8 mouse cellular contexts compared by ENCODE assay signal in genomic region chr3:45555736-45556135, GRCm38 (mm10).
DNase-seq lines count a peak whose midpoint lies in the region; ATAC-seq and TF ChIP-seq lines count a peak whose summit lies in the region.

No protein-coding gene starts in this region.

- H3K9ac ChIP-seq in forebrain, embryonic 13.5 days: no peak overlapping the region
- H3K9ac ChIP-seq in kidney, postnatal 0 days (ENCODE audit: low read depth, low read length): no peak overlapping the region
- H3K9ac ChIP-seq in limb, embryonic 14.5 days (ENCODE audit: low read depth, low read length, severe bottlenecking): no peak overlapping the region

- 51% methylated on average over 1 of the region's 1 CpGs for WGBS in thymus, adult 2 months
- 37% methylated on average over 1 of the region's 1 CpGs for WGBS in forebrain, embryonic 13.5 days
- WGBS in kidney, postnatal 0 days: 31% methylated on average over 1 of the region's 1 CpGs
- WGBS in limb, embryonic 14.5 days: 27% methylated on average over 1 of the region's 1 CpGs

- no peaks in the 10 kb centered on the region for H3K4me1 ChIP-seq in thymus, adult 2 months (replicated peaks; ENCODE audit: control insufficient read depth, insufficient read depth, low read length)
- no peaks in the 10 kb centered on the region for H3K4me1 ChIP-seq in forebrain, embryonic 13.5 days
- no peaks in the 10 kb centered on the region for H3K4me1 ChIP-seq in kidney, postnatal 0 days (replicated peaks; ENCODE audit: insufficient read depth, low read length)
- no peaks in the 10 kb centered on the region for H3K4me1 ChIP-seq in limb, embryonic 14.5 days (ENCODE audit: control insufficient read depth, insufficient read depth, low read length)

- no peak overlapping the region for H3K4me3 ChIP-seq in thymus, adult 2 months (ENCODE audit: control insufficient read depth, insufficient read depth, low read length)
- H3K4me3 ChIP-seq in forebrain, embryonic 13.5 days: no peak overlapping the region
- no peak overlapping the region for H3K4me3 ChIP-seq in kidney, postnatal 0 days (replicated peaks; ENCODE audit: low read depth, low read length)
- no peak overlapping the region for H3K4me3 ChIP-seq in limb, embryonic 14.5 days (replicated peaks; ENCODE audit: low read length)

- no peaks in the 10 kb centered on the region for H3K9me3 ChIP-seq in forebrain, embryonic 13.5 days (replicated peaks)
- H3K9me3 ChIP-seq in kidney, postnatal 0 days (replicated peaks; ENCODE audit: low read length): no peaks in the 10 kb centered on the region
- no peaks in the 10 kb centered on the region for H3K9me3 ChIP-seq in limb, embryonic 14.5 days (ENCODE audit: control insufficient read depth, low read length)

- peak; percentile 93 for ATAC-seq in forebrain, embryonic 13.5 days
- no peak for ATAC-seq in kidney, postnatal 0 days (replicated peaks; ENCODE audit: low FRiP score, low read depth)
- no peak for ATAC-seq in limb, embryonic 14.5 days (ENCODE audit: low FRiP score, low read depth)

- no peak for TF ChIP-seq CTCF in thymus, adult 2 months (IDR thresholded peaks at IDR 0.05; ENCODE audit: borderline replicate concordance, control insufficient read depth, extremely low read depth, insufficient read depth, low read length, poor library complexity)
- peak; percentile 83 for TF ChIP-seq CTCF in kidney, postnatal 0 days (IDR thresholded peaks at IDR 0.05; ENCODE audit: low read depth)

- DNase-seq in thymus, postnatal 0 days (ENCODE audit: low spot score): peak; percentile 2
- no peak for DNase-seq in thymus, adult 2 months
- DNase-seq in c-Kit-positive CD71-positive TER-119-positive erythroid progenitor cells, embryonic 14.5 days (ENCODE audit: low spot score): peak; percentile 1
- DNase-seq in kidney, postnatal 0 days (ENCODE audit: low spot score): peak; percentile 71
- peak; percentile 65 for DNase-seq in limb, embryonic 14.5 days (ENCODE audit: low spot score)
- peak; percentile 66 for DNase-seq in right cerebral cortex, postnatal 25 days
- DNase-seq in spleen, adult 18-20 months: no peak

- H3K36me3 ChIP-seq in thymus, adult 2 months (ENCODE audit: control insufficient read depth, insufficient read depth, low read length): no peaks in the 10 kb centered on the region
- H3K36me3 ChIP-seq in forebrain, embryonic 13.5 days (ENCODE audit: poor library complexity, severe bottlenecking): no peaks in the 10 kb centered on the region
- H3K36me3 ChIP-seq in kidney, postnatal 0 days (ENCODE audit: insufficient read depth, low read length): no peaks in the 10 kb centered on the region
- H3K36me3 ChIP-seq in limb, embryonic 14.5 days (ENCODE audit: control insufficient read depth, insufficient read depth, low read length): no peaks in the 10 kb centered on the region

- no peak for TF ChIP-seq POLR2A in thymus, adult 2 months (IDR thresholded peaks at IDR 0.05; ENCODE audit: control insufficient read depth, extremely low read depth, insufficient read depth, low read length, poor library complexity)
- no peak for TF ChIP-seq POLR2A in limb, embryonic 14.5 days (IDR thresholded peaks at IDR 0.05; ENCODE audit: borderline replicate concordance, extremely low read depth, insufficient read depth, insufficient read length)

- no peaks in the 10 kb centered on the region for H3K27me3 ChIP-seq in thymus, adult 2 months (ENCODE audit: control insufficient read depth, insufficient read depth, low read length)
- H3K27me3 ChIP-seq in forebrain, embryonic 13.5 days: no peaks in the 10 kb centered on the region
- H3K27me3 ChIP-seq in kidney, postnatal 0 days (ENCODE audit: insufficient read depth, low read length): no peaks in the 10 kb centered on the region
- no peaks in the 10 kb centered on the region for H3K27me3 ChIP-seq in limb, embryonic 14.5 days (ENCODE audit: control insufficient read depth, insufficient read depth, low read length)

- no peak overlapping the region for H3K4me2 ChIP-seq in forebrain, embryonic 13.5 days
- H3K4me2 ChIP-seq in kidney, postnatal 0 days (ENCODE audit: low read length): no peak overlapping the region
- H3K4me2 ChIP-seq in limb, embryonic 14.5 days (replicated peaks; ENCODE audit: low read depth, low read length, severe bottlenecking): no peak overlapping the region

- H3K27ac ChIP-seq in thymus, adult 2 months (ENCODE audit: control insufficient read depth, insufficient read depth, low read length): no peak overlapping the region
- no peak overlapping the region for H3K27ac ChIP-seq in forebrain, embryonic 13.5 days
- H3K27ac ChIP-seq in kidney, postnatal 0 days: no peak overlapping the region
- H3K27ac ChIP-seq in limb, embryonic 14.5 days (replicated peaks; ENCODE audit: low read depth, low read length): no peak overlapping the region

Comparison
In these comparisons a context has a peak if more than half of its experiments do, and no peak if none do; other contexts are left out.
1. DNase-seq: peak in thymus, postnatal 0 days (single experiment), c-Kit-positive CD71-positive TER-119-positive erythroid progenitor cells, embryonic 14.5 days (single experiment), kidney, postnatal 0 days (single experiment), limb, embryonic 14.5 days (single experiment) and right cerebral cortex, postnatal 25 days (single experiment); none in thymus, adult 2 months (single experiment) and spleen, adult 18-20 months (0 of 2).